Mouse (Mus musculus): ENCODE data around the gene Aplp2. TPM values are rescaled to one million over a fixed set of nuclear protein-coding genes. Genes with fewer than 3 reads are reported as not detected.
"Not testable (repeated sequence)": the region's sequence is repeated elsewhere in the genome, so short reads cannot be mapped to it uniquely, and the experiment has no call there.

Aplp2 gene
- total RNA-seq, 2 experiments from 2014 or later: 311 to 312 TPM

GRCm38 (mm10) chr9:31177692-31178091 is 33.9 kb downstream of the Aplp2 start:
- DNase-seq: no peak

GRCm38 (mm10) chr9:31176379-31177130 is 35.1 kb downstream of the Aplp2 start:
- peak; percentile 95 for DNase-seq

GRCm38 (mm10) chr9:31175978-31176377 is 35.6 kb downstream of the Aplp2 start:
- DNase-seq: no peak

GRCm38 (mm10) chr9:31175346-31175745 is 36.3 kb downstream of the Aplp2 start:
- no peak for DNase-seq

GRCm38 (mm10) chr9:31168356-31169093 is 43.1 kb downstream of the Aplp2 start:
- peak; percentile 68 for DNase-seq

- no peak for DNase-seq
These were observed 44.3 kb downstream of the Aplp2 start for GRCm38 (mm10) chr9:31167305-31167704.

- DNase-seq: not testable (repeated sequence)
These were observed 46.1 kb downstream of the Aplp2 start for GRCm38 (mm10) chr9:31165505-31165904.

- no peak for DNase-seq
These were observed 48.3 kb downstream of the Aplp2 start for GRCm38 (mm10) chr9:31163327-31163726.

GRCm38 (mm10) chr9:31162911-31163310 is 48.7 kb downstream of the Aplp2 start:
- no peak for DNase-seq

- DNase-seq: peak; percentile 35
These were observed 51.7 kb downstream of the Aplp2 start for GRCm38 (mm10) chr9:31159910-31160309.

- no peak for DNase-seq
These were observed 55.0 kb downstream of the Aplp2 start for GRCm38 (mm10) chr9:31156594-31156993.

- no peak for DNase-seq
These were observed 60.6 kb downstream of the Aplp2 start for GRCm38 (mm10) chr9:31151050-31151449.

- no peak for DNase-seq
These were observed 63.5 kb downstream of the Aplp2 start for GRCm38 (mm10) chr9:31148135-31148534.

- DNase-seq: no peak
These were observed 66.2 kb downstream of the Aplp2 start for GRCm38 (mm10) chr9:31145272-31145925.

- no peak for DNase-seq
These were observed 68.7 kb downstream of the Aplp2 start for GRCm38 (mm10) chr9:31142924-31143323.

GRCm38 (mm10) chr9:31133131-31133530 is 78.5 kb downstream of the Aplp2 start:
- no peak for DNase-seq

- DNase-seq: no peak
These were observed 80.2 kb downstream of the Aplp2 start, which contains the start of gene St14 for GRCm38 (mm10) chr9:31131205-31131968. Gene St14 (minus strand): TSS chr9:31131853.

- peak; percentile 21 for DNase-seq
These were observed 81.0 kb downstream of the Aplp2 start for GRCm38 (mm10) chr9:31130357-31131204.

- DNase-seq: no peak
These were observed 81.7 kb downstream of the Aplp2 start for GRCm38 (mm10) chr9:31129956-31130355.

GRCm38 (mm10) chr9:31127876-31128465 is 83.6 kb downstream of the Aplp2 start:
- DNase-seq: no peak

GRCm38 (mm10) chr9:31126079-31126478 is 85.5 kb downstream of the Aplp2 start:
- DNase-seq: no peak
